ENCODE assay signal across 10 mouse cellular contexts in the genomic region with DNA sequence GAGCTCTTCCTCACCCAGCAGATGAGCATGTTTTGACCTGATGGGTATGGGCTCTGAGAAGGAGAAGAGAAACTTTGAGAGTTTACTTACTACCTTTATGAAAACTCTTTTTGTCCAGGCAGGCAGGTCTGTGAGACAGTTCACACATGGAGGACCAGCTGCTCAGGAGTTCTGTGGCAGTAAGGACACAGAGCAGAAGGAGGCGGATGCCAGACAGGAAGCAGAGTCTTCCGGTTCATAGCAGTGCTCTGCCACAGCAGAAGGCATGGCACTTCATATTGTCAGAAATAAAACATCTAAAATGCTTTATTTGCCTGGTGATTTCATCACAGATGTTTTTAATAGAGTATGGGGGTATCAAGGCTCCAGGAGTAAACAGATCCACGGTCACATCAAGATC. TPM values are rescaled to one million over a fixed set of nuclear protein-coding genes. Genes with fewer than 3 reads are reported as not detected.
A peak's percentile ranks its signal among the peaks of the same experiment; 100 is the strongest.
DNase-seq lines count a peak whose midpoint lies in the region; ATAC-seq lines count a peak whose summit lies in the region.
"Had no signal": no experiment of that assay in that cellular context is flagged by ENCODE, and none has a peak within 500 bp of the region (broad histone marks: within the 10 kb centered on the region; RNA-seq: fewer than 3 reads in every experiment).

No protein-coding gene starts in this region.

- no peak overlapping the region for H3K4me3 ChIP-seq in hindbrain, embryonic 10.5 days
- no peak overlapping the region for H3K4me3 ChIP-seq in hindbrain, embryonic 13.5 days
- H3K4me3 ChIP-seq in limb, embryonic 11.5 days (ENCODE audit: low read depth, low read length), result no peak overlapping the region
- no peak overlapping the region for H3K4me3 ChIP-seq in midbrain, embryonic 16.5 days (ENCODE audit: low read depth, low read length)

- no peak for ATAC-seq in hindbrain, embryonic 13.5 days (ENCODE audit: low FRiP score)
- peak; percentile 65; the same call in 1 of the 2 replicates for ATAC-seq in limb, embryonic 11.5 days (ENCODE audit: insufficient number of reproducible peaks, low FRiP score, low TSS enrichment, low read depth)
- no peak for ATAC-seq in midbrain, embryonic 16.5 days

- no peaks in the 10 kb centered on the region for H3K27me3 ChIP-seq in hindbrain, embryonic 10.5 days (ENCODE audit: insufficient read depth, poor library complexity, severe bottlenecking)
- H3K27me3 ChIP-seq in hindbrain, embryonic 13.5 days, result no peaks in the 10 kb centered on the region
- no peaks in the 10 kb centered on the region for H3K27me3 ChIP-seq in limb, embryonic 11.5 days (ENCODE audit: control insufficient read depth, insufficient read depth, low read length)
- no peaks in the 10 kb centered on the region for H3K27me3 ChIP-seq in midbrain, embryonic 16.5 days (ENCODE audit: control insufficient read depth, insufficient read depth, low read depth, low read length)

- H3K4me2 ChIP-seq in hindbrain, embryonic 13.5 days, result no peak overlapping the region
- no peak overlapping the region for H3K4me2 ChIP-seq in limb, embryonic 11.5 days (ENCODE audit: low read depth, severe bottlenecking)
- H3K4me2 ChIP-seq in midbrain, embryonic 16.5 days (ENCODE audit: low read length), result no peak overlapping the region
- H3K4me2 ChIP-seq: hindbrain, embryonic 14.5 days; midbrain, embryonic 11.5 days had no signal

- WGBS in hindbrain, embryonic 10.5 days, result 78% methylated on average over 3 of the region's 3 CpGs
- WGBS in hindbrain, embryonic 13.5 days, result 70% methylated on average over 3 of the region's 3 CpGs
- 63% methylated on average over 3 of the region's 3 CpGs for WGBS in limb, embryonic 11.5 days
- 90% methylated on average over 3 of the region's 3 CpGs for WGBS in midbrain, embryonic 16.5 days

- H3K27ac ChIP-seq in hindbrain, embryonic 10.5 days, result peak overlapping the region; percentile 59; the same call in 1 of the 2 replicates
- H3K27ac ChIP-seq in hindbrain, embryonic 13.5 days, result no peak overlapping the region
- no peak overlapping the region for H3K27ac ChIP-seq in limb, embryonic 11.5 days (replicated peaks; ENCODE audit: low read depth, low read length)
- H3K27ac ChIP-seq in midbrain, embryonic 16.5 days (ENCODE audit: low read length), result no peak overlapping the region
- H3K27ac ChIP-seq: hindbrain, embryonic 14.5 days had no signal

- no peaks in the 10 kb centered on the region for H3K36me3 ChIP-seq in hindbrain, embryonic 10.5 days
- no peaks in the 10 kb centered on the region for H3K36me3 ChIP-seq in hindbrain, embryonic 13.5 days
- H3K36me3 ChIP-seq in limb, embryonic 11.5 days (ENCODE audit: control insufficient read depth, insufficient read depth, low read length), result no peaks in the 10 kb centered on the region
- no peaks in the 10 kb centered on the region for H3K36me3 ChIP-seq in midbrain, embryonic 16.5 days (ENCODE audit: control insufficient read depth, insufficient read depth, low read length)

- DNase-seq in hindbrain, embryonic 10.5 days (ENCODE audit: low spot score), result no peak
- DNase-seq in lung, postnatal 10 days, result peak; percentile 14
- no peak for DNase-seq in lung, postnatal 36 days
- DNase-seq in limb, embryonic 11.5 days (ENCODE audit: low spot score), result no peak
- peak; percentile 34 for DNase-seq in thymus, postnatal 25 days
- DNase-seq in ovary, postnatal 10 days (ENCODE audit: low spot score), result no peak

- H3K9ac ChIP-seq in hindbrain, embryonic 13.5 days, result no peak overlapping the region
- H3K9ac ChIP-seq in limb, embryonic 11.5 days (ENCODE audit: low read length), result no peak overlapping the region
- H3K9ac ChIP-seq in midbrain, embryonic 16.5 days (ENCODE audit: low read depth, low read length), result no peak overlapping the region
- H3K9ac ChIP-seq: hindbrain, embryonic 14.5 days had no signal

- H3K9me3 ChIP-seq in hindbrain, embryonic 10.5 days, result no peaks in the 10 kb centered on the region
- no peaks in the 10 kb centered on the region for H3K9me3 ChIP-seq in hindbrain, embryonic 13.5 days
- H3K9me3 ChIP-seq in limb, embryonic 11.5 days (ENCODE audit: control insufficient read depth, low read length), result no peaks in the 10 kb centered on the region
- no peaks in the 10 kb centered on the region for H3K9me3 ChIP-seq in midbrain, embryonic 16.5 days (replicated peaks; ENCODE audit: control insufficient read depth, low read length, poor library complexity, severe bottlenecking)

- peaks cover 7% of the 10 kb centered on the region; the same call in 1 of the 2 replicates for H3K4me1 ChIP-seq in hindbrain, embryonic 10.5 days (replicated peaks)
- no peaks in the 10 kb centered on the region for H3K4me1 ChIP-seq in hindbrain, embryonic 13.5 days (replicated peaks)
- H3K4me1 ChIP-seq in limb, embryonic 11.5 days (ENCODE audit: control insufficient read depth, insufficient read depth, low read length), result no peaks in the 10 kb centered on the region
- H3K4me1 ChIP-seq in midbrain, embryonic 16.5 days (ENCODE audit: control insufficient read depth, insufficient read depth, low read length), result no peaks in the 10 kb centered on the region

RNA-seq across cellular contexts. Expression of a gene that starts 58.1 kb away (rescaled TPM):
- 0.71 and 1.2 TPM in 2 replicates for polyA plus RNA-seq in hindbrain, embryonic 10.5 days (2016; fragmentation: Nextera tagmentation; extraction: Ambion mirVana)
- 6.1 and 7.3 TPM in 2 replicates for polyA plus RNA-seq in hindbrain, embryonic 13.5 days (2015; fragmentation: Nextera tagmentation; extraction: Ambion mirVana)
- 0.57 and 0.71 TPM in 2 replicates for polyA plus RNA-seq in limb, embryonic 11.5 days (2014; fragmentation: Nextera tagmentation; extraction: Ambion mirVana)
- 17.4 and 18.7 TPM in 2 replicates for polyA plus RNA-seq in midbrain, embryonic 16.5 days (2015; fragmentation: Nextera tagmentation; extraction: Ambion mirVana)

Comparison
In these comparisons a context has a peak if more than half of its experiments do, and no peak if none do; other contexts are left out.
1. DNase-seq: peak in lung, postnatal 10 days (single experiment) and thymus, postnatal 25 days (single experiment); none in hindbrain, embryonic 10.5 days (single experiment), lung, postnatal 36 days (single experiment), limb, embryonic 11.5 days (single experiment) and ovary, postnatal 10 days (single experiment).